ENCODE assay signal across 14 mouse cellular contexts in genomic region chr3:78988120-78988519, GRCm38 (mm10).
DNase-seq lines count a peak whose midpoint lies in the region; ATAC-seq and TF ChIP-seq lines count a peak whose summit lies in the region.
"Had no signal": no experiment of that assay in that cellular context is flagged by ENCODE, and none has a peak within 500 bp of the region (broad histone marks: within the 10 kb centered on the region; RNA-seq: fewer than 3 reads in every experiment).

No protein-coding gene starts in this region.

- no peak overlapping the region for H3K4me2 ChIP-seq in hindbrain, embryonic 16.5 days (ENCODE audit: low read length)
- H3K4me2 ChIP-seq in hindbrain, embryonic 13.5 days: no peak overlapping the region
- H3K4me2 ChIP-seq in heart, embryonic 15.5 days: no peak overlapping the region
- H3K4me2 ChIP-seq in intestine, postnatal 0 days (replicated peaks; ENCODE audit: low read depth): no peak overlapping the region
- H3K4me2 ChIP-seq: embryonic facial prominence, embryonic 12.5 days; hindbrain, embryonic 15.5 days had no signal

- H3K9ac ChIP-seq in hindbrain, embryonic 16.5 days (ENCODE audit: low read depth, low read length): no peak overlapping the region
- H3K9ac ChIP-seq in hindbrain, embryonic 13.5 days: no peak overlapping the region
- no peak overlapping the region for H3K9ac ChIP-seq in heart, embryonic 15.5 days
- no peak overlapping the region for H3K9ac ChIP-seq in intestine, postnatal 0 days (ENCODE audit: low read depth, low read length)
- H3K9ac ChIP-seq: embryonic facial prominence, embryonic 12.5 days; hindbrain, embryonic 15.5 days had no signal

- no peaks in the 10 kb centered on the region for H3K36me3 ChIP-seq in hindbrain, embryonic 16.5 days (ENCODE audit: control insufficient read depth, insufficient read depth, low read length)
- no peaks in the 10 kb centered on the region for H3K36me3 ChIP-seq in hindbrain, embryonic 13.5 days
- no peaks in the 10 kb centered on the region for H3K36me3 ChIP-seq in heart, embryonic 15.5 days
- H3K36me3 ChIP-seq in intestine, postnatal 0 days (ENCODE audit: control insufficient read depth, insufficient read depth): no peaks in the 10 kb centered on the region
- H3K36me3 ChIP-seq: embryonic facial prominence, embryonic 12.5 days; hindbrain, embryonic 15.5 days had no signal

- TF ChIP-seq POLR2A in brain, embryonic 14.5 days (IDR thresholded peaks at IDR 0.05; ENCODE audit: borderline replicate concordance, extremely low read depth, insufficient read depth, insufficient read length, poor library complexity, severe bottlenecking): no peak

- no peaks in the 10 kb centered on the region for H3K27me3 ChIP-seq in hindbrain, embryonic 16.5 days (replicated peaks; ENCODE audit: control insufficient read depth, insufficient read depth, low read length)
- no peaks in the 10 kb centered on the region for H3K27me3 ChIP-seq in hindbrain, embryonic 13.5 days
- H3K27me3 ChIP-seq in heart, embryonic 15.5 days: no peaks in the 10 kb centered on the region
- H3K27me3 ChIP-seq in intestine, postnatal 0 days (replicated peaks; ENCODE audit: control insufficient read depth, insufficient read depth, low read length): no peaks in the 10 kb centered on the region
- H3K27me3 ChIP-seq: embryonic facial prominence, embryonic 12.5 days; hindbrain, embryonic 15.5 days had no signal

- no peaks in the 10 kb centered on the region for H3K4me1 ChIP-seq in hindbrain, embryonic 16.5 days (ENCODE audit: control insufficient read depth, insufficient read depth, low read depth, low read length)
- no peaks in the 10 kb centered on the region for H3K4me1 ChIP-seq in hindbrain, embryonic 13.5 days (replicated peaks)
- H3K4me1 ChIP-seq in heart, embryonic 15.5 days (replicated peaks): peaks cover 11% of the 10 kb centered on the region
- no peaks in the 10 kb centered on the region for H3K4me1 ChIP-seq in intestine, postnatal 0 days (replicated peaks; ENCODE audit: control insufficient read depth, insufficient read depth, low read length)
- H3K4me1 ChIP-seq: embryonic facial prominence, embryonic 12.5 days; hindbrain, embryonic 15.5 days had no signal

- no peak overlapping the region for H3K27ac ChIP-seq in hindbrain, embryonic 16.5 days (ENCODE audit: low read depth, low read length)
- no peak overlapping the region for H3K27ac ChIP-seq in hindbrain, embryonic 13.5 days
- no peak overlapping the region for H3K27ac ChIP-seq in heart, embryonic 15.5 days
- no peak overlapping the region for H3K27ac ChIP-seq in intestine, postnatal 0 days (ENCODE audit: low read depth, low read length)
- H3K27ac ChIP-seq: embryonic facial prominence, embryonic 12.5 days had no signal

- no peaks in the 10 kb centered on the region for H3K9me3 ChIP-seq in hindbrain, embryonic 16.5 days (ENCODE audit: control insufficient read depth, low read length)
- H3K9me3 ChIP-seq in hindbrain, embryonic 13.5 days: no peaks in the 10 kb centered on the region
- H3K9me3 ChIP-seq in heart, embryonic 15.5 days (replicated peaks): no peaks in the 10 kb centered on the region
- H3K9me3 ChIP-seq in intestine, postnatal 0 days (ENCODE audit: control insufficient read depth): no peaks in the 10 kb centered on the region
- H3K9me3 ChIP-seq: embryonic facial prominence, embryonic 12.5 days; hindbrain, embryonic 15.5 days had no signal

- peak; percentile 7 for DNase-seq in brain, embryonic 14.5 days (ENCODE audit: low read depth)
- peak; percentile 47 to 66 for DNase-seq in kidney, postnatal 36 days
- DNase-seq in right cerebral cortex, postnatal 14 days: no peak
- DNase-seq in spleen, postnatal 14 days (ENCODE audit: low spot score in 2 of 2): no peak
- DNase-seq: cerebellum, adult 18-20 months; midbrain, embryonic 14.5 days; spleen, adult 18-20 months; thymus, postnatal 25 days had no signal

- H3K4me3 ChIP-seq in hindbrain, embryonic 16.5 days (ENCODE audit: low read length): no peak overlapping the region
- H3K4me3 ChIP-seq in hindbrain, embryonic 13.5 days: no peak overlapping the region
- H3K4me3 ChIP-seq in heart, embryonic 15.5 days: no peak overlapping the region
- H3K4me3 ChIP-seq in intestine, postnatal 0 days (ENCODE audit: low read depth, low read length): no peak overlapping the region
- H3K4me3 ChIP-seq: embryonic facial prominence, embryonic 12.5 days; hindbrain, embryonic 15.5 days had no signal

- peak; percentile 58; the same call in 1 of the 2 replicates for ATAC-seq in hindbrain, embryonic 16.5 days
- ATAC-seq in hindbrain, embryonic 13.5 days (ENCODE audit: low FRiP score): no peak
- 0 out of 2 replicates have a peak, but pooled peaks have one; percentile 18 for ATAC-seq in heart, embryonic 15.5 days (replicated peaks; ENCODE audit: insufficient number of reproducible peaks, insufficient read depth, low FRiP score, low read depth)
- no peak for ATAC-seq in intestine, postnatal 0 days

- 65% methylated on average over 2 of the region's 2 CpGs for WGBS in hindbrain, embryonic 16.5 days
- WGBS in hindbrain, embryonic 13.5 days: 74% methylated on average over 2 of the region's 2 CpGs
- whole genome bisulfite sequencing in heart, embryonic 15.5 days: 66% methylated on average over 2 of the region's 2 CpGs
- 68% methylated on average over 2 of the region's 2 CpGs for WGBS in intestine, postnatal 0 days

- TF ChIP-seq CTCF in brain, embryonic 14.5 days (IDR thresholded peaks at IDR 0.05; ENCODE audit: borderline replicate concordance, extremely low read depth, insufficient read depth, insufficient read length): no peak
- no peak for TF ChIP-seq CTCF in intestine, postnatal 0 days (IDR thresholded peaks at IDR 0.05; ENCODE audit: low read depth)

Comparison
In these comparisons a context has a peak if more than half of its experiments do, and no peak if none do; other contexts are left out.
1. ATAC-seq: peak in hindbrain, embryonic 16.5 days (single experiment) and heart, embryonic 15.5 days (single experiment); none in hindbrain, embryonic 13.5 days (single experiment) and intestine, postnatal 0 days (single experiment).
2. DNase-seq: peak in brain, embryonic 14.5 days (single experiment) and kidney, postnatal 36 days (2 of 2); none in right cerebral cortex, postnatal 14 days (single experiment) and spleen, postnatal 14 days (0 of 2).